In genomic region chr2:93367962-93368361, GRCm38 (mm10) we compare ENCODE assay signal across 16 mouse cellular contexts. TPM values are rescaled to one million over a fixed set of nuclear protein-coding genes. Genes with fewer than 3 reads are reported as not detected.
DNase-seq lines count a peak whose midpoint lies in the region; ATAC-seq and TF ChIP-seq lines count a peak whose summit lies in the region.
"Had no signal": no experiment of that assay in that cellular context is flagged by ENCODE, and none has a peak within 500 bp of the region (broad histone marks: within the 10 kb centered on the region; RNA-seq: fewer than 3 reads in every experiment).

No protein-coding gene starts in this region.

- ATAC-seq in forebrain, postnatal 0 days: no peak
- ATAC-seq in neural tube, embryonic 11.5 days (ENCODE audit: insufficient read depth, low FRiP score, low TSS enrichment): no peak
- ATAC-seq in midbrain, embryonic 14.5 days (ENCODE audit: low FRiP score, low TSS enrichment): no peak; the same call in 1 of the 2 replicates
- no peak for ATAC-seq in megakaryocyte-erythroid progenitor cell, adult 5-6 weeks (replicated peaks; ENCODE audit: low FRiP score, low TSS enrichment, poor library complexity, severe bottlenecking)

- H3K4me1 ChIP-seq in forebrain, embryonic 10.5 days: peaks cover 49% of the 10 kb centered on the region
- H3K4me1 ChIP-seq in forebrain, postnatal 0 days (ENCODE audit: insufficient read depth): no peaks in the 10 kb centered on the region
- peaks cover 3% of the 10 kb centered on the region; the same call in 1 of the 2 replicates for H3K4me1 ChIP-seq in neural tube, embryonic 11.5 days (ENCODE audit: control insufficient read depth, insufficient read depth, low read length)
- H3K4me1 ChIP-seq in midbrain, embryonic 14.5 days (ENCODE audit: control insufficient read depth, insufficient read depth, low read length): peaks cover 14% of the 10 kb centered on the region
- no peaks in the 10 kb centered on the region for H3K4me1 ChIP-seq in kidney, adult 2 months (ENCODE audit: control insufficient read depth, insufficient read depth, low read length)

- 50% methylated on average over 6 of the region's 6 CpGs for WGBS in forebrain, embryonic 10.5 days
- WGBS in forebrain, postnatal 0 days: 29% methylated on average over 6 of the region's 6 CpGs
- WGBS in neural tube, embryonic 11.5 days: 52% methylated on average over 6 of the region's 6 CpGs
- 17% methylated on average over 6 of the region's 6 CpGs for WGBS in midbrain, embryonic 14.5 days
- 83% methylated on average over 6 of the region's 6 CpGs for WGBS in kidney, adult 2 months

- DNase-seq in forebrain, embryonic 10.5 days (ENCODE audit: extremely low spot score, low spot score): no peak
- DNase-seq in forebrain, postnatal 0 days: no peak
- DNase-seq in neural tube, embryonic 11.5 days (ENCODE audit: low spot score): peak; percentile 47
- DNase-seq in neural tube, embryonic 10.5 days (ENCODE audit: extremely low spot score, low spot score): no peak
- DNase-seq in midbrain, embryonic 14.5 days: peak; percentile 69
- DNase-seq in kidney, adult 2 months: no peak
- no peak for DNase-seq in cerebellum, adult 18-20 months
- DNase-seq: adrenal gland, postnatal 36 days; gastrocnemius, postnatal 36 days; kidney, adult 18-20 months; kidney, postnatal 4 days; left cerebral cortex, postnatal 4 days; lung, postnatal 4 days had no signal

- no peaks in the 10 kb centered on the region for H3K36me3 ChIP-seq in forebrain, embryonic 10.5 days (replicated peaks)
- no peaks in the 10 kb centered on the region for H3K36me3 ChIP-seq in forebrain, postnatal 0 days (ENCODE audit: insufficient read depth)
- H3K36me3 ChIP-seq in neural tube, embryonic 11.5 days (ENCODE audit: control insufficient read depth, insufficient read depth, low read length): no peaks in the 10 kb centered on the region
- H3K36me3 ChIP-seq in midbrain, embryonic 14.5 days (ENCODE audit: control insufficient read depth, insufficient read depth, low read length): no peaks in the 10 kb centered on the region
- H3K36me3 ChIP-seq in kidney, adult 2 months (ENCODE audit: control insufficient read depth, insufficient read depth, low read length): no peaks in the 10 kb centered on the region
- H3K36me3 ChIP-seq: heart, embryonic 13.5 days had no signal

- no peak overlapping the region for H3K4me3 ChIP-seq in forebrain, embryonic 10.5 days
- H3K4me3 ChIP-seq in forebrain, postnatal 0 days (ENCODE audit: low read depth, low read length): no peak overlapping the region
- H3K4me3 ChIP-seq in neural tube, embryonic 11.5 days (ENCODE audit: low read depth, low read length): no peak overlapping the region
- no peak overlapping the region for H3K4me3 ChIP-seq in midbrain, embryonic 14.5 days (replicated peaks; ENCODE audit: low read depth, low read length)
- H3K4me3 ChIP-seq in kidney, adult 2 months (ENCODE audit: insufficient read depth, low read depth, low read length): no peak overlapping the region
- H3K4me3 ChIP-seq: heart, embryonic 13.5 days had no signal

- H3K27ac ChIP-seq in forebrain, embryonic 10.5 days: peak overlapping the region; percentile 54
- H3K27ac ChIP-seq in forebrain, postnatal 0 days (ENCODE audit: low read depth, low read length): no peak overlapping the region
- peak overlapping the region; percentile 15; the same call in 1 of the 2 replicates for H3K27ac ChIP-seq in neural tube, embryonic 11.5 days (ENCODE audit: low read depth, low read length)
- H3K27ac ChIP-seq in midbrain, embryonic 14.5 days (replicated peaks; ENCODE audit: low read depth, low read length): peak overlapping the region; percentile 34; the same call in 1 of the 2 replicates
- H3K27ac ChIP-seq in kidney, adult 2 months (ENCODE audit: insufficient read depth, low read depth, low read length): no peak overlapping the region
- H3K27ac ChIP-seq: heart, embryonic 13.5 days had no signal

- no peaks in the 10 kb centered on the region for H3K27me3 ChIP-seq in forebrain, embryonic 10.5 days (ENCODE audit: poor library complexity, severe bottlenecking)
- H3K27me3 ChIP-seq in forebrain, postnatal 0 days (ENCODE audit: insufficient read depth, low read length): no peaks in the 10 kb centered on the region
- no peaks in the 10 kb centered on the region for H3K27me3 ChIP-seq in neural tube, embryonic 11.5 days (ENCODE audit: control insufficient read depth, insufficient read depth, low read length)
- H3K27me3 ChIP-seq in midbrain, embryonic 14.5 days (ENCODE audit: control insufficient read depth, insufficient read depth, low read length): no peaks in the 10 kb centered on the region
- no peaks in the 10 kb centered on the region for H3K27me3 ChIP-seq in kidney, adult 2 months (replicated peaks; ENCODE audit: control insufficient read depth, insufficient read depth, low read length)
- H3K27me3 ChIP-seq: heart, embryonic 13.5 days had no signal

- no peak overlapping the region for H3K4me2 ChIP-seq in forebrain, postnatal 0 days (ENCODE audit: low read depth)
- H3K4me2 ChIP-seq in neural tube, embryonic 11.5 days (ENCODE audit: low read depth): no peak overlapping the region
- no peak overlapping the region for H3K4me2 ChIP-seq in midbrain, embryonic 14.5 days (ENCODE audit: low read length)
- H3K4me2 ChIP-seq: heart, embryonic 13.5 days had no signal

- no peaks in the 10 kb centered on the region for H3K9me3 ChIP-seq in forebrain, embryonic 10.5 days
- H3K9me3 ChIP-seq in forebrain, postnatal 0 days (ENCODE audit: low read length): no peaks in the 10 kb centered on the region
- no peaks in the 10 kb centered on the region for H3K9me3 ChIP-seq in neural tube, embryonic 11.5 days (ENCODE audit: control insufficient read depth, low read length)
- no peaks in the 10 kb centered on the region for H3K9me3 ChIP-seq in midbrain, embryonic 14.5 days (ENCODE audit: control insufficient read depth, low read length)
- H3K9me3 ChIP-seq: heart, embryonic 13.5 days had no signal

- TF ChIP-seq CTCF in forebrain, postnatal 0 days (IDR thresholded peaks at IDR 0.05; ENCODE audit: low read depth): no peak
- no peak for TF ChIP-seq CTCF in kidney, adult 2 months (conservative IDR thresholded peaks at IDR 0.05; ENCODE audit: insufficient read depth, insufficient read length, low read depth, low read length)

- no peak for TF ChIP-seq POLR2A in kidney, adult 2 months (IDR thresholded peaks at IDR 0.05; ENCODE audit: low read depth, low read length)

- H3K9ac ChIP-seq in forebrain, postnatal 0 days: no peak overlapping the region
- H3K9ac ChIP-seq in neural tube, embryonic 11.5 days (ENCODE audit: low read length): no peak overlapping the region
- no peak overlapping the region for H3K9ac ChIP-seq in midbrain, embryonic 14.5 days (replicated peaks; ENCODE audit: low read length)
- H3K9ac ChIP-seq: heart, embryonic 13.5 days had no signal

RNA-seq across cellular contexts. Expression of gene Tspan18, which starts 33.7 kb away (rescaled TPM):
- 30.1 and 31.4 TPM in 2 replicates for polyA plus RNA-seq in forebrain, embryonic 10.5 days (2016; fragmentation: Nextera tagmentation; extraction: Ambion mirVana)
- 14.8 and 23.1 TPM in 2 replicates for total RNA-seq in forebrain, postnatal 0 days (2014; rRNA removed)
- 14.4 and 18.1 TPM in 2 replicates for polyA plus RNA-seq in forebrain, postnatal 0 days (2015; fragmentation: Nextera tagmentation; extraction: Ambion mirVana)
- 71.9 and 72.3 TPM in 2 replicates for polyA plus RNA-seq in neural tube, embryonic 11.5 days (2014; fragmentation: Nextera tagmentation; extraction: Ambion mirVana)
- 21.2 and 27.8 TPM in 2 replicates for polyA plus RNA-seq in midbrain, embryonic 14.5 days (2014; fragmentation: Nextera tagmentation; extraction: Ambion mirVana)
- polyA plus RNA-seq in kidney, adult 2 months (2012; rRNA removed): 18.9 and 20.9 TPM in 2 replicates
- total RNA-seq in megakaryocyte-erythroid progenitor cell, adult 5-6 weeks (2014; fragmentation: Nextera tagmentation): 4.1 TPM in 1 of 2 replicates, not detected in the other
- total RNA-seq in megakaryocyte-erythroid progenitor cell, adult 5-6 weeks (2017): not detected in 2 replicates
- total RNA-seq: hematopoietic stem cell, adult 5-6 weeks had no signal

Comparison
In these comparisons a context has a peak if more than half of its experiments do, and no peak if none do; other contexts are left out.
1. DNase-seq: peak in neural tube, embryonic 11.5 days (single experiment) and midbrain, embryonic 14.5 days (single experiment); none in forebrain, embryonic 10.5 days (single experiment), forebrain, postnatal 0 days (single experiment), neural tube, embryonic 10.5 days (single experiment), kidney, adult 2 months (single experiment) and cerebellum, adult 18-20 months (0 of 2).
2. H3K27ac ChIP-seq: peak in forebrain, embryonic 10.5 days (single experiment), neural tube, embryonic 11.5 days (single experiment) and midbrain, embryonic 14.5 days (single experiment); none in forebrain, postnatal 0 days (single experiment) and kidney, adult 2 months (single experiment).